Mouse (Mus musculus) lung, postnatal 36 days (tissue): Measurements from ENCODE around the gene Bptf.
"Not testable (repeated sequence)": the region's sequence is repeated elsewhere in the genome, so short reads cannot be mapped to it uniquely, and the experiment has no call there.

ENCODE experiments used
- DNase-seq: peaks from one replicate; pipeline ENCODE4 v3.0.0; 2022; ENCODE audit warnings: mixed read lengths

The Bptf gene

GRCm38 (mm10) chr11:107046766-107047620 lies 84.9 kb downstream of the Bptf start:
- DNase-seq, result no peak

- no peak for DNase-seq
Measured at GRCm38 (mm10) chr11:107045546-107045945, 86.4 kb downstream of the Bptf start.

GRCm38 (mm10) chr11:107044321-107044720 lies 87.6 kb downstream of the Bptf start:
- DNase-seq, result peak; percentile 82

GRCm38 (mm10) chr11:107043361-107043760 lies 88.6 kb downstream of the Bptf start:
- DNase-seq, result no peak

GRCm38 (mm10) chr11:107041396-107041795 lies 90.5 kb downstream of the Bptf start:
- DNase-seq, result no peak

- DNase-seq, result no peak
Measured at GRCm38 (mm10) chr11:107039417-107039816, 92.5 kb downstream of the Bptf start.

- DNase-seq, result no peak
Measured at GRCm38 (mm10) chr11:107034085-107034810, 97.7 kb downstream of the Bptf start.

GRCm38 (mm10) chr11:107031635-107032034 lies 100.3 kb downstream of the Bptf start:
- no peak for DNase-seq

GRCm38 (mm10) chr11:107029536-107029935 lies 102.4 kb downstream of the Bptf start:
- no peak for DNase-seq

GRCm38 (mm10) chr11:107028754-107029153 lies 103.2 kb downstream of the Bptf start:
- no peak for DNase-seq

GRCm38 (mm10) chr11:107028275-107028618 lies 103.7 kb downstream of the Bptf start:
- no peak for DNase-seq

GRCm38 (mm10) chr11:107027431-107028274 lies 104.3 kb downstream of the Bptf start:
- peak; percentile 89 for DNase-seq

- DNase-seq, result no peak
Measured at GRCm38 (mm10) chr11:107026554-107027430, 105.1 kb downstream of the Bptf start.

GRCm38 (mm10) chr11:107025411-107026321 lies 106.3 kb downstream of the Bptf start, which contains the start of gene 1810010H24Rik:
1810010H24Rik (plus strand) TSS chr11:107025681.
- peak; percentile 49 for DNase-seq

GRCm38 (mm10) chr11:107024406-107024805 lies 107.5 kb downstream of the Bptf start:
- no peak for DNase-seq

- DNase-seq, result peak; percentile 80
Measured at GRCm38 (mm10) chr11:107022050-107022683, 109.8 kb downstream of the Bptf start.

- not testable (repeated sequence) for DNase-seq
Measured at GRCm38 (mm10) chr11:107019722-107020121, 112.2 kb downstream of the Bptf start.

- DNase-seq, result no peak
Measured at GRCm38 (mm10) chr11:107019318-107019717, 112.6 kb downstream of the Bptf start.

- no peak for DNase-seq
Measured at GRCm38 (mm10) chr11:107018606-107019005, 113.3 kb downstream of the Bptf start.

- no peak for DNase-seq
Measured at GRCm38 (mm10) chr11:107017339-107017886, 114.5 kb downstream of the Bptf start.
